Mouse (Mus musculus): ENCODE data around the gene Plxdc1.

Plxdc1 gene

DNA sequence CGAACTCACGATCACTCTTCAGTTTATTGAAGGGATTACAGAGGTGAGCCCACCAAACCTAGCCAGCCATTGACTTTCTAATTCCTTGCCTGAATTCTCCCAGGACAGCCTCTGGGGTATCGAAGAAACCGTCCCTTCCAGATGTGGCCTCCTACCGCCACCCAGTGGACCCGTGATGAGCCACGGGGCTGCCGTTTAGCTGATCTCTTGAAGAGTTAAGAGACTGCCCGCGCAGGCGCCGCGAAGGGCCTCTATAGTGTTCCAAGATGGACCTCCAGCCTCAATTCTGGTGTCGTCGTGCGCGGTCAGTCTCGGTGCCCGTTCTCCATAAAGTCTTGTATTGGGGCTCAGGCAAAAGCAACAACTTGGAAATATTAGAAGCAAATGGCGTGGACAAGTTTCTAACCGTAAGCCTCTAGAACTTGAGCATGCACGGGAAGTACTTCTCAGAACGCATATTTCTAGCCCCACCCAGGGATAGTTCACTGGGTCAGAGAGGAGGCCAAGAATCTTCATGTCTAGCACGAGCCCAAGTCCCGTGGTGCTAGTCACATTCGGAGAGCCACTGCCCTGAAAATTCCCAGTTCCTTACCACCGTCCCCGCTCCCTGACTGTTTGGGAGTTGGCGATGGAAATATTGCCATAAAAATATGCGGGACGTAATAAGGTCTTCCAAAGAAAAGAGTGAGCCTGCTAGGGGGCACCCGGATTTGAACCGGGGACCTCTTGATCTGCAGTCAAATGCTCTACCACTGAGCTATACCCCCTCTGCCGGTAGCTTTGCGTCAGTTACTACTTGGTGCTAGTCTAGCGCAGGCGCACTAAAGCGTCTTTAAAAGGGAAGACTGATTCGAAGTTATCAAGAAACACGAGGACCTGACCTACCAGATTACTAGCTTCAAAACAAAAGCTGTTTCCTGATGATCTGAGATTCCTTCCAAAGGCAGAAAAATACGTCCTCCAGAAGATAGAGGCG, 1.6 kb upstream of the Plxdc1 start:
- peak; percentile 97 for DNase-seq

GRCm38 (mm10) chr11:97986738-97987465, 658 bp upstream of the Plxdc1 start:
- no peak for DNase-seq

GRCm38 (mm10) chr11:97983983-97984382, 2.3 kb downstream of the Plxdc1 start:
- no peak for DNase-seq

DNA sequence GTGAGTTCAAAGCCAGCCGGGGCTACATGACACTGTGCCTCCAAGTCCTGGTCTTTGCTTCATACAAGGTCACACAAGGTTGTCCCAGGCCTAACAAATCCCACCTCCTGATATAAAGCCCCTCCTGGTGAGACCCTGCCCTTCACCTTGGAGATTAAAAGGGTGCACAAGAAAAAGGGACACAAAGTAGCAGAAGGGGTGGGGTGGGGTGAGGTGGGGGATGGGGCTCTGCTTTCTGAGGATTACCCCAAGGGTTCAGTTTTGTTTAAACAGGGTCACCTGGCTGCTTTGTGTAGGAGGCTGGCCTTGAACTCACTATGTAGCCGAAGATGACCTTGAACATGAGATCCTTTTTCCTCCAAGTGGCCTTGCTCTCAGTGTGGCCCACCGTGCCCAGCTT, 2.7 kb downstream of the Plxdc1 start:
- DNase-seq, result no peak

- no peak for DNase-seq
These were observed 3.5 kb downstream of the Plxdc1 start for GRCm38 (mm10) chr11:97982721-97983120.

DNA sequence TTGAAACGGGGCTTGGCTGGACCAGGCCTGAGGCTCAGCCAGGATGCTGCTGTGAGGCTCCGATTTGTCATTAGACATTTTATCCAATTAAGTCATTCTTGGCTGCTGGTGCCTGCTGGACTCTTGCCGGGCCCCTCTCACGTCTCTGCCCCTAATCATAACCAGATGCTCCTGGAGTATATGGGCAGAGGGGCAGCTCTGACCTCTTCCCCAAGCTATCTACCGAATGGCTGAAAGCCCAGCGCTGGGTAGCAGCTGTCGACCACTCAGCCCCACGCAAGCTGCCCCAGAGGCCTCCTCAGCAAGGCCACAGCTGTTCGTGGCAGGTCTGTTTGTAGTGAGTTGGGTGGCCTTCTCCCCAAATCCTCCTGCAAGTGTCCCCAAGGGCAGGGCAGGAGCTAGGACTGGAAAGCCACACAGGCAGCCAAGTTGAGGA, 5.7 kb downstream of the Plxdc1 start:
- no peak for DNase-seq

GRCm38 (mm10) chr11:97979824-97980495, 6.3 kb downstream of the Plxdc1 start:
- DNase-seq, result no peak

GRCm38 (mm10) chr11:97978392-97978791, 7.9 kb downstream of the Plxdc1 start:
- DNase-seq, result no peak

- no peak for DNase-seq
These were observed 8.4 kb downstream of the Plxdc1 start for GRCm38 (mm10) chr11:97977797-97978196.

- no peak for DNase-seq
These were observed 11.5 kb downstream of the Plxdc1 start for GRCm38 (mm10) chr11:97974746-97975145.

DNA sequence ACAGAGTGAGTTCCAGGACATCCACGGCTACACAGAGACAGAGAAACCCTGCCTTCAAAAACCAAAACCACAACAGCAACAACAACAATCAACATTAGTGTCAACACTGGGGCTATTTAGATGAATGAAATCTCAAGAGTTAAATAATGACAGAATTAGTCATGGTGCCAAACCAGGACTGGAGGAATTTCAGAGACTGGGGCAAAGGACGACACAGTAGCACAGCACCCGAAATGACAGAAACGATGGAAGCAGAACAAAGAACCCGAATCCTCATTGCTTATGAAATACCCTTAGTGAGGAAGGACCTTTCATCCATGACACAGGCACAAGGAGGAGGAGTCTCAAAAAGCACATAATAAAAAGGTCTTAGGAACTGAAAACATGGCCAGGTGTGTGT, 12.1 kb downstream of the Plxdc1 start:
- no peak for DNase-seq

DNA sequence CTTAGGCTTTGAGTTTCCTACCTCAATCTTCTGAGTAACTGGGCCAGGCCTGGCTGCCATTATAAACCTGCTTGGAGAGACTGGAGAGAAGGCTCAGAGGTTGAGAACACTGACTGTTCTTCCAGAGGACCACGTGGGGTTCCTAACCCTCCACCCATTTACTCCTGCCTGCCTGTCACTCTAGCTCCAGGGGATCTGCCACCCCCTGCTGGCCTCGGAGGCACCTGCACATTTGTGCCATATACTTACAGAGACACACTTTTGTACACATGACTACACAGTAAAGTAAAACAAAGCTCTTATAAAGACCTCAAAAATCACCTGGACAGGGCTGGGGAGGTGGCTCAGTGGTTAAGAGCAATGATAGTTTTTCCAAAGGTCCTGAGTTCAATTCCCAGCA, 13.8 kb downstream of the Plxdc1 start:
- DNase-seq, result no peak

- peak; percentile 64 for DNase-seq
These were observed 15.0 kb downstream of the Plxdc1 start for GRCm38 (mm10) chr11:97971232-97971631.

DNA sequence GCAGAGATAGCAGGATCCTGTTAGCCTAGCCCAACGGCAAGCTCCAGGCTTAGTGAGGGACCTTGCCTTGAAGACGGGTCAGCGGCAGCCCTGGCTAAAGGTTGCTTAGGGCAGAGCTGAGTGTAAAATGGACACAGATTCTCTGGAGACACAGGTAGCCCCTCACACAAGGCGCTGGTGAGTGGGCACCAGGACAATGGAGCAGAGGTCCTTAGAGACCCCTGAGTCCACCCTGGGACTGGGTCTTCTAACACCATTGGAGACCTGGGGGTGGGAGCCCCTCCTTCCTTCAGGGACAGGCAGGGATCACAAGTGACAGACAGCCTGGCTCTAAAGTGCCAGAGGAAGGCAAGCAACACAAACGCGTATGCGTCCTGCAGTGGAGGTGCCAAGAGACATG, 15.5 kb downstream of the Plxdc1 start:
- no peak for DNase-seq

DNA sequence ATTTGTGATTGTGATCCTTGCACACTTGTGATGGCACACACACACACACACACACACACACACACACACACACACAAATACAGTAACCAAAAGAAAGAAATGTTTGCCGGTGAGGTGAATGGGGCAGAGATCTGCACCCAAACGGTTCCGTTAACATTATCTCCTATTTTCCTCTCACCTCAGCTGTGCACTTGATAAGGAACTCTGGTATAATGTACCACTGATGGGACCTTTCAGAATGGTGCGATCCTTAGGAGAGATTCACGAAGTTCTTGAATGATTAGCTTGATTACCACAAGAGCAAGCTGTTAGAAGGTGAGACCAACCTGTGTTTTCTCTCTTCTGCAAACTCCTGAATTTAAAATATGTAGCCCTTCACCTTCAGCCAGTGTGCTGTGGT, 17.9 kb downstream of the Plxdc1 start:
- DNase-seq, result no peak

GRCm38 (mm10) chr11:97967114-97967513, 19.1 kb downstream of the Plxdc1 start:
- peak; percentile 22 for DNase-seq

DNA sequence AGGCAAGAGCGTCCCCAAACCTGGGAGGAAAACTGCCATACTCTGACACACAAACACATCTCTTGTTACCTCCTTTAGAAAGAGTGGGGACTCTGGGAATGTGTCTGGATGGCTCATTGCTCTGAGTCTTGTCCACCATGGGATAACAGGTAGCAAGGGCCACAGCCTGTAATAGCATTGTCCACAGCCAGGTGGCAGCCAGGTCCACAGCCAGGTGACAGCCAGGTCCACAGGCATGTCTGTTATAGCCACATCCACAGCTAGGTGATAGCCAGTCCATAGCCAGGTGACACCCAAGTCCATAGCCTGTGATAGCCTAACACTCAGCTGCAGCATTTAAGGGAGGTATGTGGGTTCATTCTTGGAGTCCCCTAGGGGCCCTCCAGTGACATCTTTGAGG, 25.3 kb downstream of the Plxdc1 start:
- peak; percentile 56 for DNase-seq

- peak; percentile 39 for DNase-seq
These were observed 27.0 kb downstream of the Plxdc1 start for GRCm38 (mm10) chr11:97959300-97959680.

GRCm38 (mm10) chr11:97958641-97959299, 27.5 kb downstream of the Plxdc1 start:
- no peak for DNase-seq

DNA sequence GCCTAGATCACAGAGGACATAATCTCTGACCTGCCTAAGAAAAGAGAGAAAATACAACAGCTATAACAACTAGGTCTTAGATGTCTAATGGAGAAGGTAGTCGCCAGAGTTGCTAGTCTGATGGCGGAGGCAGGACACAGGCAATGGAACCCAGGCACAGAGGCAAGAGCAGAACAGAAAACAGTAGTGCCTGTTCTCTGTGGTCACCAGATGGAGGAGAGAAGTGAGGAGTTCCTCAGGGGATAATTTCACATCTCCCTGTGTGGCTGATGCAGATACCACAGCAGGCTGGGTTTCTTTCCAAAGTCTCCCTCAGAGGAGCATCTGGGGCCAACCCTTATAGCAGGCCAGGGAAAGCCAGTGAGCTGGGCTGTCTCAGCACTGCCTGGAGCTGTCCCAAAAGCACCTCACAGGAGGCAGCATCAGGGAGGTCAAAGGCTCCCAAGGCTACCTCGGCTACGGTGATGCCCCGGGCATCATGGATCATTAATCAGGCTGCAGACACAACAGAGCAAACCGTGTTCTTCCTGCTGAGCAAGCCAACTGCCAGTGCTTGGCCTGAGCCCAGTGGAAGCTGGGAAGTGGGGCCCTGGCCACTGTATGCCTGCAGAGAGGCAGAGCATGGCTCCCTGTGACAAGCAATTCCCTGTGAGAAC, 29.2 kb downstream of the Plxdc1 start:
- peak; percentile 79 for DNase-seq

GRCm38 (mm10) chr11:97955915-97956314, 30.3 kb downstream of the Plxdc1 start:
- no peak for DNase-seq
